Mouse (Mus musculus) CD4-positive, CD25-positive, alpha-beta regulatory T cell (primary cell): ENCODE data around the gene C1qbp. TPM values are rescaled to one million over a fixed set of nuclear protein-coding genes. Genes with fewer than 3 reads are reported as not detected.

ENCODE experiments used
- polyA plus RNA-seq: library from polyadenylated mRNA; unstranded; fragments of 100-300 nt; shearing (Covaris generic); gene quantifications from one replicate; pipeline ENCODE4 v1.2.1, GENCODE M21; 2017

Gene C1qbp
- polyA plus RNA-seq, result 136 TPM

GRCm38 (mm10) chr11:70982557-70983228 lies at the start of gene C1qbp:
Gene C1qbp (minus strand): TSS chr11:70983026.

GRCm38 (mm10) chr11:71019201-71020068 lies 36.6 kb upstream of the C1qbp start, which contains the start of the genes Mis12 and Derl2:
Gene Mis12 (plus strand): TSS chr11:71019611.
Gene Derl2 (minus strand): TSS chr11:71019841.

GRCm38 (mm10) chr11:71004316-71004773 lies 21.5 kb upstream of the C1qbp start, which contains the start of gene Dhx33:
Gene Dhx33 (minus strand): TSS chr11:71004437.

GRCm38 (mm10) chr11:70969821-70970559 lies 12.8 kb downstream of the C1qbp start, which contains the start of the genes Nup88 and Rpain:
Gene Nup88 (minus strand): TSS chr11:70969973.
Gene Rpain (plus strand): TSS chr11:70970213.

Other genes starting within 250 kb of the C1qbp start
- 7.6 TPM for gene Zfp3, start 218.8 kb downstream of the C1qbp start, polyA plus RNA-seq
- gene Scimp, start 170.4 kb downstream of the C1qbp start, polyA plus RNA-seq, result 0.38 TPM
- gene Rabep1, start 138.2 kb downstream of the C1qbp start, polyA plus RNA-seq, result 46.9 TPM
- 111 TPM for gene Nup88, start 13.1 kb downstream of the C1qbp start, polyA plus RNA-seq
- gene Rpain, start 12.8 kb downstream of the C1qbp start, polyA plus RNA-seq, result 96.5 TPM
- gene Dhx33, start 21.4 kb upstream of the C1qbp start, polyA plus RNA-seq, result 21.9 TPM
- gene Mis12, start 36.6 kb upstream of the C1qbp start, polyA plus RNA-seq, result 31.1 TPM
- 78.2 TPM for gene Derl2, start 36.8 kb upstream of the C1qbp start, polyA plus RNA-seq
- gene 6330403K07Rik, start 50.5 kb upstream of the C1qbp start, polyA plus RNA-seq, result 10.3 TPM
- gene Nlrp1a, start 161.7 kb upstream of the C1qbp start, polyA plus RNA-seq, result 0.50 TPM
- 3.1 TPM for gene Nlrp1b, start 247.7 kb upstream of the C1qbp start, polyA plus RNA-seq